Mouse (Mus musculus) limb, embryonic 10.5 days (tissue): ENCODE measurements at regions not wholly inside any gene's neighbourhood (a gene's known extent, or its start where the extent isn't known, plus 50 kb on each side); places are given as distances from the start of the nearest gene placed in this dataset.

Source experiments
- DNase-seq: peaks from one replicate; pipeline ENCODE4 v3.0.0-alpha.2; 2017; ENCODE audit warnings: low spot score
- H3K27ac ChIP-seq: fragments of 300-500 bp; sonication (generic); 2 replicates; pipeline ENCODE4 v1.5.1; 2016; ENCODE audit warnings: mild to moderate bottlenecking
- H3K27me3 ChIP-seq: fragments of 300-500 bp; sonication (generic); 2 replicates; pipeline ENCODE4 v1.6.1; 2016; ENCODE audit warnings: low read depth, mild to moderate bottlenecking; ENCODE audit not compliant: poor library complexity, severe bottlenecking
- H3K36me3 ChIP-seq: fragments of 300-500 bp; sonication (generic); 2 replicates; pipeline ENCODE4 v1.6.1; 2016; ENCODE audit warnings: mild to moderate bottlenecking, moderate library complexity
- H3K4me1 ChIP-seq: fragments of 300-500 bp; sonication (generic); 2 replicates; pipeline ENCODE4 v1.6.1; 2016
- H3K4me3 ChIP-seq: fragments of 300-500 bp; sonication (generic); 2 replicates; pipeline ENCODE4 v1.5.1; 2016; ENCODE audit warnings: mild to moderate bottlenecking, moderate library complexity
- H3K9me3 ChIP-seq: fragments of 300-500 bp; sonication (generic); replicated peaks from 2 replicates; pipeline ENCODE4 v1.6.1; 2016; ENCODE audit warnings: mild to moderate bottlenecking
- WGBS: fragments of 180-500 bp; shearing (Covaris S2); methylation state at CpG from one replicate; pipeline ENCODE4 v1.1.7; 2016; 5-methylcytosine and 5-hydroxymethylcytosine counted together

- no peak overlapping the region for H3K27ac ChIP-seq
- 38% methylated on average over 3 of the region's 3 CpGs for WGBS
Observed at GRCm38 (mm10) chr4:23490224-23490623, 1002.1 kb upstream of the Pou3f2 start.

GRCm38 (mm10) chr4:23491255-23491654 is 1003.1 kb upstream of the Pou3f2 start:
- H3K36me3 ChIP-seq, result no peaks in the 10 kb centered on the region
- no peaks in the 10 kb centered on the region for H3K9me3 ChIP-seq
- no peak for DNase-seq
- H3K4me3 ChIP-seq, result no peak overlapping the region
- H3K27ac ChIP-seq, result no peak overlapping the region
- WGBS, result 55% methylated on average over 2 of the region's 2 CpGs
- H3K4me1 ChIP-seq, result no peaks in the 10 kb centered on the region
- H3K27me3 ChIP-seq, result no peaks in the 10 kb centered on the region

More at GRCm38 (mm10) chr4:23490224-23490623, 1002.1 kb upstream of the Pou3f2 start:
- H3K36me3 ChIP-seq, result no peaks in the 10 kb centered on the region
- no peak for DNase-seq
- H3K4me1 ChIP-seq, result no peaks in the 10 kb centered on the region
- no peaks in the 10 kb centered on the region for H3K9me3 ChIP-seq
- H3K27me3 ChIP-seq, result no peaks in the 10 kb centered on the region
- H3K4me3 ChIP-seq, result no peak overlapping the region

GRCm38 (mm10) chr4:23498710-23499109 is 997.5 kb upstream of the Mms22l start:
- Histone ChIP-seq H3K4me1 (no peaks in the 10 kb centered on the region), H3K27ac (no peak overlapping the region), H3K36me3 (no peaks in the 10 kb centered on the region), H3K27me3 (no peaks in the 10 kb centered on the region), H3K9me3 (no peaks in the 10 kb centered on the region), H3K4me3 (no peak overlapping the region)
- no peak for DNase-seq
- WGBS, result 81% methylated on average over 2 of the region's 2 CpGs

GRCm38 (mm10) chr4:23504770-23505420 is 991.4 kb upstream of the Mms22l start:
- 91% methylated on average over 6 of the region's 6 CpGs for WGBS
- Histone ChIP-seq H3K9me3 (no peaks in the 10 kb centered on the region), H3K4me1 (no peaks in the 10 kb centered on the region), H3K36me3 (no peaks in the 10 kb centered on the region), H3K27me3 (no peaks in the 10 kb centered on the region), H3K4me3 (no peak overlapping the region), H3K27ac (no peak overlapping the region)
- DNase-seq, result no peak

- no peak for DNase-seq
- 49% methylated on average over 4 of the region's 4 CpGs for WGBS
Observed at GRCm38 (mm10) chr4:23510873-23511272, 985.4 kb upstream of the Mms22l start.

GRCm38 (mm10) chr4:23512014-23512413 is 984.2 kb upstream of the Mms22l start:
- Histone ChIP-seq H3K27ac (no peak overlapping the region), H3K27me3 (no peaks in the 10 kb centered on the region), H3K9me3 (no peaks in the 10 kb centered on the region), H3K4me3 (no peak overlapping the region), H3K4me1 (peaks cover 16% of the 10 kb centered on the region), H3K36me3 (no peaks in the 10 kb centered on the region)
- 51% methylated on average over 4 of the region's 4 CpGs for WGBS
- DNase-seq, result peak; percentile 40

More at GRCm38 (mm10) chr4:23510873-23511272, 985.4 kb upstream of the Mms22l start:
- no peak overlapping the region for H3K4me3 ChIP-seq
- no peaks in the 10 kb centered on the region for H3K27me3 ChIP-seq
- H3K36me3 ChIP-seq, result no peaks in the 10 kb centered on the region
- no peaks in the 10 kb centered on the region for H3K9me3 ChIP-seq
- H3K4me1 ChIP-seq, result peaks cover 16% of the 10 kb centered on the region
- H3K27ac ChIP-seq, result no peak overlapping the region

- Histone ChIP-seq H3K27me3 (no peaks in the 10 kb centered on the region), H3K36me3 (no peaks in the 10 kb centered on the region), H3K4me3 (no peak overlapping the region), H3K4me1 (peaks cover 16% of the 10 kb centered on the region), H3K9me3 (peaks cover 2% of the 10 kb centered on the region; the same call in 1 of the 2 replicates), H3K27ac (no peak overlapping the region)
- DNase-seq, result peak; percentile 35
- WGBS, result 26% methylated on average over 9 of the region's 9 CpGs
Observed at GRCm38 (mm10) chr4:23513939-23514338, 982.3 kb upstream of the Mms22l start.
